Mouse (Mus musculus) right cerebral cortex, adult 18-20 months (tissue): ENCODE measurements around the gene Noto.
A peak's percentile ranks its signal among the peaks of the same experiment; 100 is the strongest.

ENCODE experiments used
- DNase-seq: peaks from one replicate; pipeline ENCODE4 v3.0.0; 2022; ENCODE audit warnings: mixed read lengths

The Noto gene

DNA sequence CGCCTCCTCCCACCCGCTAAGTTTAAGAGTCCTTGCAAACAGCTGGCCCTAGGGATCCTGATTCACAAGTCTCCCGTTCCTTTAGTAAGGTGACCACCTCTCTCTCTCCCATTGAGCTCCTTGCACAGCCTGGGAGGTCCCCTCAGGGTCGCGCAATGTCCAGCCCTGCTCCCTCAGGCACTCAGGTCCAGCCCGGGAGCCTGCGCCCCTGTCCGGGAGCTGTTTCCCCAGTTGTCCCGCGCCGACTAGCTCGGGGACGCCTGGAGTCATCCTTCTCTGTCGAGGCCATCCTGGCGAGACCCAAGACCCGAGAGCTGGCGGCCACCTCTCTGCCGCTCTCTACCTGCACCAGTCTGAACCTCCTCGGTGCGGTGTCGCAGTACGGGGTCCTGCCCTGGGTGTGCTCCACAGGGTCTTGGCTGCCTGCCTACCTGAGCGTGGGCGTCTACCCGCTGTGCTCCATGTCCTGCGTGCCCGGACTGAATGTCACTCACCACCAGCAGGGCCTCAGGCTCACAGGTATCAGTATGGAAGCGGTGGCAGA is at the start of gene Noto:
Gene Noto, plus strand, starts transcription at position 51 of the 544 bp plus-strand sequence.
- no peak for DNase-seq

- peak; percentile 34 for DNase-seq
Measured at GRCm38 (mm10) chr6:85373951-85374733, 49.5 kb upstream of the Noto start, which contains the start of gene Rab11fip5. Rab11fip5 (minus strand) TSS chr6:85374634.

GRCm38 (mm10) chr6:85374734-85375114 is 49.0 kb upstream of the Noto start:
- peak; percentile 96 for DNase-seq

GRCm38 (mm10) chr6:85377066-85377734 is 46.5 kb upstream of the Noto start:
- no peak for DNase-seq

DNA sequence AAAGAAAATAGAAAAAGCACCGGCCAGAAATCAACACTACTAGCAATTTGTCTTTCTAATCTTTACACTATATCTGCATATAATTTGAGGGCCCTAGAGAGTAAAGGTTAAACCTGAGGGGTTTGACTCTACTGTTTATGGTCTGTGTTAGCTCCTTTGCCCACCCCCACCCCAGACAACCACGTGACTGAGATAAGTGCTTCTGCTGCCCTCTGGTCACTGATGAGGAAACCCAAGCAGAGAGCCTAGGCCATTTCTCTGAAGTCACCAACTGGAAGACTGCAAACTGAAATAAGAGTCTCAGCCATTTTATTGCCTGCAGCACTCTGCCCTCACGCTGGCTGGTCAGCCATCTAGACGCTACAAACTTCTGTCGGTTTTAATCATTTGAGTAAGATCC is 45.8 kb upstream of the Noto start:
- DNase-seq, result no peak

DNA sequence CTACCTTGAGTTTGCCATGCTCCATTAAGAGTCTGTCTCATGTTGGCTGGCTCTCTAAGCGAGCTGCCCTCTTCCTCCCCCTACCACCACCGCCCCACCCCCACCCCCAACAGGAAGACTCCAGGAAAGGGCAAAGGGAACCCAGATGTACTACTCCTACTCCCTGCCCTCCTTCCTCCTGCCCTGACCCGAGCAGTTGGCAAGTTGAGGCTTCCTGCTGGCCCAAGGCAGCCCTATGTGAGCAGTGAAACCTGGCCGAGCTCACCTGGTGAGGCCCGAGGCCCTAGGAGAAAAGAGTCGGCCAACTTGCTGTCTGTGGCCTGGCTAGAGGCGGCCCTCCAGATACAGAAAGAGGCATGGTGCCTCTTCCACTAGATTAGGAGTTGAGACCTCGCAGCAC is 45.1 kb upstream of the Noto start:
- DNase-seq, result no peak

DNA sequence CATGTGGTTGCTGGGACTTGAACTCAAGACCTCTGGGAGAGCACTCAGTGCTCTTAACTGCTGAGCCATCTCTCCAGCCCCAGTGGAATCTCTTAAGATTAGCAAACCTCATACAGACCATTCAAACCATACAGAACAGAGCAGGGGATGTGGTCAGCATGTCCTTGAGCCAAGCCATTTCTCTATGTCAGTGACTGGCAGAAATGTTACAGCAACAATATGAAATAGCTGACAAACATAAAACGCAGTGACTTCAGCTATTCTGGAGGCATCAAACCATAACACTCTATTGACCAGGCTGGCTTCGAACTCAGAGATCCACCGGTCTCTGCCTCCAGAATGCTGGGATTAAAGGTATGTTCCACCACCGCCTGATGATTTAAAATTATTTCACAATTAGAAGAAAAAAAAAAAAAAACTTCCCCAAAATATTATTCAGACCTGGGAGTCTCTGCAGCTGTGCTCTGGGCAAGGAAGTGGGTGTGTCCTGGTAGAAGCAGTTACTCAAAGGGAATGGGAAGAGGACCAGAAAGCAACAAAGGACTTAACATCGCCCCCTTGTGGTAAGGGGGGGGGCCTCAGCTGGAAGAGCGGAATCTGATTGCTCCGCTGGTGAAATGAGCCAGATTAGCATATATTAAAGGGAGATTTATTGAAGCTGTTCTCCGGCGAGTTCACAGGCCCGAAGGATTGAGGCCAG is 43.3 kb upstream of the Noto start:
- peak; percentile 82 for DNase-seq

GRCm38 (mm10) chr6:85380901-85381647 is 42.6 kb upstream of the Noto start:
- no peak for DNase-seq

DNA sequence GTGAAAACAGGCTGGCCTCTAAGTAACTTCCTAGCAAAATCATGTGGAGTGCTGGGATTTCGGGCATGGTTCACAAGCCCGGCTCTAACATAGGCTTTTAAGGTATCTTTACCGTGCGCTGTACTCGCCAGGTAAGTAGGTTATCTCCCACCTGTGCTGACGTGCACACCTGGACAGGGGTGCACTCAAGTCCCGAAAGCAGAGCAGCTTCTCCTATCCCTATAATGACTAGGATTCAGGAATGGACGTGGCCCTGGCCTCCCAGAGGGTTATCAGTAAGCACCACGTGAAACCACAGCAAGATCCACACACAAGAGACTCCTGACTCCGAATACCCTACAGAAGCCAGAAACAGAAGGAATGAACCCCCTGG is 42.1 kb upstream of the Noto start:
- DNase-seq, result no peak

- DNase-seq, result no peak
Measured at GRCm38 (mm10) chr6:85382791-85383190, 40.9 kb upstream of the Noto start.

DNA sequence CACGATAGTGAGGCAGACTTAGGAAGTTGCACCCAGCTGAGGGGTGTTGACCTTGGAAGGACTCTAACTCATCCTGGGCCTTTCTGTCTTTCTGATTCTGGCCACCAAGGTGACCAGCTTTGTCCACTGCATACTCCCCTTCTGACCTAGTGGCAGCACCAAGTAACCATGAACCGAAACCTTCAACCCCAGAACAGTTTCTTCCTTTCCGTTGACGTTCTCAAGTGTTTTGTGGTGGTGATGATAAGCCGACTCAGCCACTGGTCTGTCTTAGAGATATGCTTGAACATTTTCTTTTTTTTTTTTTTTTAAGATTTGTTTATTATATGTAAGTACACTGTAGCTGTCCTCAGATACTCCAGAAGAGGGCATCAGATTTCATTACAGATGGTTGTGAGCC is 35.1 kb upstream of the Noto start:
- no peak for DNase-seq

GRCm38 (mm10) chr6:85391803-85392202 is 31.9 kb upstream of the Noto start:
- DNase-seq, result peak; percentile 32

DNA sequence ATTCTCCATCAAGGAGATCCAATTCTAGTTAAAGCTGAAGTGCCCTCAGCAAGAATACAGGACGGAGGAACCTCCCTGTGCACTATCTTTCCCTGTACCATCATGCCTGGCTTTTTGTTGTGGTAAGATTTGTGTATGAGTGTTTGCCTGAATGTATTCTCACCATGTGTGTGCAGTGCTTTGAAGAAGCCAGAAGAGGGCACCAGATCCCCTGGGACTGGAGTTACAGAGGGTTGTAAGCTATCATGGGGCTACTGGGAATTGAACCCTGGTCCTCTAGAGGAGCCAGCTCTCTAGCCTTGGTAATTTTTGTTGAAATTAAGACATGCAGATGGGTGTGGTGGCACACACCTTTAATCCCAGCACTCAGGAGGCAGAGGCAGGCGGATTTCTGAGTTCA is 28.3 kb upstream of the Noto start:
- DNase-seq, result no peak

GRCm38 (mm10) chr6:85397165-85397564 is 26.5 kb upstream of the Noto start:
- DNase-seq, result peak; percentile 37

DNA sequence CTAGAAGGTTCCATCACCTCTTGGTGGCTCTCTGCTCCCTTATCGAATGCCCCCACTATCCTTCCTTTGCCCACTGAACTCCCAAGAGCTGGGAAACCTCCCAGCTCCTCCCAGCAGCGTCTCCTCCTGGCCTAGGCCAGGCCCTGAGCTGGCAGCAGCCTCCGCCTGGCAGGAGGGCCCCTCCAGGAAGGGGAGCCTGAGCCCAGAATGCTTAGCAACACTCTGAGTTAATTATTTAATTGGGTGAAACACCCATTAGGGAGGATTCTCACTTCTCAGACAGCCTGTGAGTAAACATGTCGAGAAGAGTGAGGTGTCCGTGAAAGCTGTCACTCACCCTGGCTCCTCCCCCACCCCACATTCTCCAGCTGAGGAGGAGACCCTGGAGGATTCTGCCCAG is 24.0 kb upstream of the Noto start:
- DNase-seq, result no peak

DNA sequence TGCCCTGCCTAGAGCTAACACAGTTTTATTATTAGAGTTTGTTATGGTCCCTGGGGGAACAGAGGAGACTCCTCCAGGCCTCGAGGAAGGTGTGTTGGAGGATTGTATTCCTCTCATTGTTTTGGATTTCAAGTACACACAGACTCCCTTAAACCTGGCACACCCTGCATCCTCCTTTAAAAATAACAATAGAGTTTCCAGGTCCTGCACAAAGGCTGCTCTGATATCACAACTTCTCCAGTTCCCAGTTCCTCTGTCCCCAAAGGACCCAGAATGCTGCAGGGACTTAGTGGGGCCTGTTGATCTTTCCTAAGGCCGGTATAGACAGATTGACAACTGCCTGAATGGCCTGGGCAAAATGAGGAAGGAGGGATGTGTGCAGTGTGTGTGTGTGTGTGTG is 21.1 kb upstream of the Noto start:
- DNase-seq, result no peak

DNA sequence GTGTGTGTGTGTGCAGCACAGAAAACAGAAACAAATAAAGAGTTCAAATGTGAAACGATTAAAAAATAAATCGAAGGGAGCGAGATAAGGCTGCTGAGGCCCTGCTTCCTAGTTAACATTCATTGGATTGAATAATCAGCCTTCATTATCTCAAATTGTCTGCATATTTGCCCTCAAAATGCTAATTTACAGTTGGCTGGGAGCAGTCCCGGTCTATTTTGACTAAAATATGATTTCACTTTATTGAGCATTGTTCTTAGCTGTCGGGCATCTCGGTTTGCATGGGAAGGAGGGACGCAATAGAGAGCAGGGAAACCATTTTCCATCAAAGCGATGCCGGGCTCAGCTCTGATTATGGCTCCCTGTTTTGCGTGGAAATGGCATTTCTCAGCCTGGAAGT is 20.6 kb upstream of the Noto start:
- DNase-seq, result no peak

- DNase-seq, result no peak
Measured at GRCm38 (mm10) chr6:85409003-85409402, 14.7 kb upstream of the Noto start.

GRCm38 (mm10) chr6:85410771-85411273 is 12.9 kb upstream of the Noto start:
- peak; percentile 33 for DNase-seq

GRCm38 (mm10) chr6:85415829-85416228 is 7.9 kb upstream of the Noto start:
- no peak for DNase-seq

GRCm38 (mm10) chr6:85419150-85419549 is 4.5 kb upstream of the Noto start:
- no peak for DNase-seq

- DNase-seq, result no peak
Measured at GRCm38 (mm10) chr6:85431274-85431841, 7.7 kb downstream of the Noto start.
